Mouse (Mus musculus): ENCODE measurements at regions not wholly inside any gene's neighbourhood (a gene's known extent, or its start where the extent isn't known, plus 50 kb on each side); places are given as distances from the start of the nearest gene placed in this dataset.

- TF ChIP-seq POLR2A (IDR thresholded peaks at IDR 0.05; ENCODE audit: borderline replicate concordance, extremely low read depth, insufficient read depth, insufficient read length): no peak
- H3K9me3 ChIP-seq (ENCODE audit: control insufficient read depth, low read length): no peaks in the 10 kb centered on the region
- no peak overlapping the region for H3K4me3 ChIP-seq (replicated peaks; ENCODE audit: low read length)
- no peaks in the 10 kb centered on the region for H3K27me3 ChIP-seq (ENCODE audit: control insufficient read depth, insufficient read depth, low read length)
- H3K27ac ChIP-seq (replicated peaks; ENCODE audit: low read depth, low read length): no peak overlapping the region
- H3K36me3 ChIP-seq (ENCODE audit: control insufficient read depth, insufficient read depth, low read length): no peaks in the 10 kb centered on the region
- WGBS: 86% methylated on average over 7 of the region's 7 CpGs
- no peaks in the 10 kb centered on the region for H3K4me1 ChIP-seq (ENCODE audit: control insufficient read depth, insufficient read depth, low read length)
- DNase-seq (ENCODE audit: low spot score) (no peak), ATAC-seq (ENCODE audit: low FRiP score, low read depth) (no peak)
- H3K4me2 ChIP-seq (replicated peaks; ENCODE audit: low read depth, low read length, severe bottlenecking): no peak overlapping the region
- H3K9ac ChIP-seq (ENCODE audit: low read depth, low read length, severe bottlenecking): no peak overlapping the region
Observed at GRCm38 (mm10) chr9:74747886-74748285, 113.8 kb upstream of the Onecut1 start.

- Histone ChIP-seq H3K4me2 (replicated peaks; ENCODE audit: low read depth, low read length, severe bottlenecking) (no peak overlapping the region), H3K36me3 (ENCODE audit: control insufficient read depth, insufficient read depth, low read length) (no peaks in the 10 kb centered on the region), H3K27me3 (ENCODE audit: control insufficient read depth, insufficient read depth, low read length) (no peaks in the 10 kb centered on the region), H3K4me1 (ENCODE audit: control insufficient read depth, insufficient read depth, low read length) (no peaks in the 10 kb centered on the region), H3K4me3 (replicated peaks; ENCODE audit: low read length) (no peak overlapping the region), H3K9me3 (ENCODE audit: control insufficient read depth, low read length) (no peaks in the 10 kb centered on the region), H3K27ac (replicated peaks; ENCODE audit: low read depth, low read length) (no peak overlapping the region), H3K9ac (ENCODE audit: low read depth, low read length, severe bottlenecking) (no peak overlapping the region)
- ATAC-seq (ENCODE audit: low FRiP score, low read depth): no peak
- WGBS: 69% methylated on average over 3 of the region's 3 CpGs
- DNase-seq (ENCODE audit: low spot score): no peak
- TF ChIP-seq POLR2A (IDR thresholded peaks at IDR 0.05; ENCODE audit: borderline replicate concordance, extremely low read depth, insufficient read depth, insufficient read length): no peak
Observed at GRCm38 (mm10) chr9:74758025-74758424, 103.7 kb upstream of the Onecut1 start.

DNA sequence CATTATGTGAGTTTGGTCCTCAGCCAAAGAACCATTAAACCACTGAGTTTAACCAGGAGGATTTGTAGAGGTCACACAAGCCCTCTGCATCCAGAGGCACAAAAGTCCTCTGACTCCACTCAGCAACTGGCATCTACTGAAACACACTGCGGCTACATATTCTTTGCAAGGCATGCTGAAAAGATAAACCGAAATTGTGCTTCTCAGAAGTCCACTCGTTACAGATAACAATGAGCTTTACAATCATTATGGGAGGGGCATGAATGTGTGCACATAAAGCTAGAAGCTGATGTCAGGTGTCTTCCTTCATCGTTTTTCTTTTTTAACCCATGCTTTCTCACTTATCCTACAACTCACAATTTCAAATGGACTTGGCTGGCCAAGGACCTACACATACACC, 102.8 kb upstream of the Onecut1 start:
- no peak overlapping the region for H3K4me3 ChIP-seq (replicated peaks; ENCODE audit: low read length)
- H3K9me3 ChIP-seq (ENCODE audit: control insufficient read depth, low read length): no peaks in the 10 kb centered on the region
- no peaks in the 10 kb centered on the region for H3K4me1 ChIP-seq (ENCODE audit: control insufficient read depth, insufficient read depth, low read length)
- no peak overlapping the region for H3K4me2 ChIP-seq (replicated peaks; ENCODE audit: low read depth, low read length, severe bottlenecking)
- WGBS: 89% methylated on average over 4 of the region's 4 CpGs
- no peak for ATAC-seq (ENCODE audit: low FRiP score, low read depth)
- H3K9ac ChIP-seq (ENCODE audit: low read depth, low read length, severe bottlenecking): no peak overlapping the region
- no peaks in the 10 kb centered on the region for H3K36me3 ChIP-seq (ENCODE audit: control insufficient read depth, insufficient read depth, low read length)
- DNase-seq (ENCODE audit: low spot score): no peak
- no peak for TF ChIP-seq POLR2A (IDR thresholded peaks at IDR 0.05; ENCODE audit: borderline replicate concordance, extremely low read depth, insufficient read depth, insufficient read length)
- no peak overlapping the region for H3K27ac ChIP-seq (replicated peaks; ENCODE audit: low read depth, low read length)
- H3K27me3 ChIP-seq (ENCODE audit: control insufficient read depth, insufficient read depth, low read length): no peaks in the 10 kb centered on the region

- Histone ChIP-seq H3K4me1 (ENCODE audit: control insufficient read depth, insufficient read depth, low read length) (no peaks in the 10 kb centered on the region), H3K4me3 (replicated peaks; ENCODE audit: low read length) (no peak overlapping the region), H3K4me2 (replicated peaks; ENCODE audit: low read depth, low read length, severe bottlenecking) (no peak overlapping the region), H3K27me3 (ENCODE audit: control insufficient read depth, insufficient read depth, low read length) (no peaks in the 10 kb centered on the region), H3K27ac (replicated peaks; ENCODE audit: low read depth, low read length) (no peak overlapping the region), H3K36me3 (ENCODE audit: control insufficient read depth, insufficient read depth, low read length) (no peaks in the 10 kb centered on the region), H3K9ac (ENCODE audit: low read depth, low read length, severe bottlenecking) (no peak overlapping the region), H3K9me3 (ENCODE audit: control insufficient read depth, low read length) (no peaks in the 10 kb centered on the region)
- no peak for ATAC-seq (ENCODE audit: low FRiP score, low read depth)
- 74% methylated on average over 3 of the region's 3 CpGs for WGBS
- DNase-seq (ENCODE audit: low spot score): no peak
- TF ChIP-seq POLR2A (IDR thresholded peaks at IDR 0.05; ENCODE audit: borderline replicate concordance, extremely low read depth, insufficient read depth, insufficient read length): no peak
Observed at GRCm38 (mm10) chr9:74780419-74780818, 81.3 kb upstream of the Onecut1 start.

DNA sequence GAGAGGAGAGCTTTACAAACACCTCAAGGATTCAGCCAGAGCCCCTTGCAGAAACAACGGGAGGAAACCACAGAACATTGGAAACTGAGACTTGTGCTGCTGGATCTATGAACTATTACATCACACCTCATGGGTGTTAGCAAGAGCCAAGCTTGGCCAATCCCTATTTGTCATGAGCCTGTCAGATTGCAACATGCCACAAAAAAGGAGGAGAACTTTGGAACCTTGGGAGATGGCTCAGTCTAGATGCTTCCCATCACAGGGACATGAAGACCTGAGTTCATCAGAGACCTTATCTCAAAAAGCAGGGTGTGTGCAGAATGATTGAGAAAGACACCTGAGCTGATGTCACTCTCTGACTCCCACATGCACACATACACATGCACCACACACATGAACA, 68.3 kb upstream of the Onecut1 start:
- no peak for TF ChIP-seq POLR2A (IDR thresholded peaks at IDR 0.05; ENCODE audit: borderline replicate concordance, extremely low read depth, insufficient read depth, insufficient read length)
- 58% methylated on average over 1 of the region's 1 CpGs for WGBS
- no peak for ATAC-seq (ENCODE audit: low FRiP score, low read depth)

GRCm38 (mm10) chr9:74795994-74796393, 65.7 kb upstream of the Onecut1 start:
- Histone ChIP-seq H3K4me3 (replicated peaks; ENCODE audit: low read length) (no peak overlapping the region), H3K27ac (replicated peaks; ENCODE audit: low read depth, low read length) (no peak overlapping the region), H3K4me2 (replicated peaks; ENCODE audit: low read depth, low read length, severe bottlenecking) (no peak overlapping the region), H3K9me3 (ENCODE audit: control insufficient read depth, low read length) (no peaks in the 10 kb centered on the region), H3K36me3 (ENCODE audit: control insufficient read depth, insufficient read depth, low read length) (no peaks in the 10 kb centered on the region), H3K27me3 (ENCODE audit: control insufficient read depth, insufficient read depth, low read length) (no peaks in the 10 kb centered on the region), H3K4me1 (ENCODE audit: control insufficient read depth, insufficient read depth, low read length) (no peaks in the 10 kb centered on the region), H3K9ac (ENCODE audit: low read depth, low read length, severe bottlenecking) (no peak overlapping the region)
- no peak for TF ChIP-seq POLR2A (IDR thresholded peaks at IDR 0.05; ENCODE audit: borderline replicate concordance, extremely low read depth, insufficient read depth, insufficient read length)
- WGBS: 77% methylated on average over 4 of the region's 4 CpGs
- ATAC-seq (ENCODE audit: low FRiP score, low read depth) (no peak), DNase-seq (ENCODE audit: low spot score) (no peak)

More for the DNA sequence above, 68.3 kb upstream of the Onecut1 start:
- H3K36me3 ChIP-seq (ENCODE audit: control insufficient read depth, insufficient read depth, low read length): no peaks in the 10 kb centered on the region
- no peak overlapping the region for H3K4me2 ChIP-seq (replicated peaks; ENCODE audit: low read depth, low read length, severe bottlenecking)
- H3K4me1 ChIP-seq (ENCODE audit: control insufficient read depth, insufficient read depth, low read length): no peaks in the 10 kb centered on the region
- no peaks in the 10 kb centered on the region for H3K27me3 ChIP-seq (ENCODE audit: control insufficient read depth, insufficient read depth, low read length)
- no peak overlapping the region for H3K27ac ChIP-seq (replicated peaks; ENCODE audit: low read depth, low read length)
- no peaks in the 10 kb centered on the region for H3K9me3 ChIP-seq (ENCODE audit: control insufficient read depth, low read length)
- no peak overlapping the region for H3K4me3 ChIP-seq (replicated peaks; ENCODE audit: low read length)
- H3K9ac ChIP-seq (ENCODE audit: low read depth, low read length, severe bottlenecking): no peak overlapping the region
- DNase-seq (ENCODE audit: low spot score): no peak

Measured in limb, embryonic 14.5 days (tissue).